Mouse (Mus musculus) MEL (cell line): ENCODE results near the gene Gdap1l1.

Experiments
- CTCF ChIP-seq, 3 experiments: IDR thresholded peaks in 2 of 3; conservative IDR thresholded peaks in 1 of 3; 2 replicates each; pipeline ENCODE4 v1.5.1; 2011 to 2012; ENCODE audit warnings: low read length in 3 of 3, low read depth in 2 of 3, mild to moderate bottlenecking in 2 of 3, improper control_type of control experiment in 1 of 3, inconsistent platforms in 1 of 3, mixed read lengths in 1 of 3, moderate library complexity in 1 of 3; ENCODE audit not compliant: control insufficient read depth in 1 of 3, insufficient read depth in 1 of 3, poor library complexity in 1 of 3, severe bottlenecking in 1 of 3
- JUND ChIP-seq: IDR thresholded peaks from 2 replicates; pipeline ENCODE4 v1.6.1; 2011; ENCODE audit warnings: low read depth, mild to moderate bottlenecking, improper control_type of control experiment, low read length

DNA sequence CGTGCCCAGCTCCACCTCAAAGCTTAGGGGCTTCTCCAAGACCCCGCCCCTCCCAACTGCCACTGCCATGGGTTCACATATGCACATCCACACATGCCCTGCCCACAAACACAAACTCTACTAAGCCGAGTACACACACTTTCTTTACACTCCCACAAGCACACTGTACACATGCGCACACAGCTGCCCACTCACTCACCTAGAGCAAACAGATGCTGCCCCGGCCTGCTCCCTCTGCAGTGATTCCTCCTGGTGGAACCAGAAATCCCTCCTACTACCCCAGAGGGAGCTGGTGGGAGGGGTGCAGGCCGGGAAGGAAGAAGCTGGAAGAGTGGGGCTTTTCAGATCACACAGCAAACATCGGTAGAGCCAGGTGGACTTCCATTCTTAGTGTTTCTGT, 5.7 kb downstream of the Gdap1l1 start:
- no peak for TF ChIP-seq JUND
- TF ChIP-seq CTCF (IDR thresholded peaks at IDR 0.05 in 2 of 3, conservative IDR thresholded peaks at IDR 0.05 in 1 of 3; ENCODE audit: control insufficient read depth in 1 of 3, insufficient read depth in 1 of 3, low read depth in 2 of 3, low read length in 3 of 3, poor library complexity in 1 of 3, severe bottlenecking in 1 of 3): no peak
